Mouse (Mus musculus): ENCODE data around the gene C1qtnf6. TPM values are rescaled to one million over a fixed set of nuclear protein-coding genes. Genes with fewer than 3 reads are reported as not detected.
A peak's percentile ranks its signal among the peaks of the same experiment; 100 is the strongest.

The C1qtnf6 gene
- polyA plus RNA-seq, 1 experiment from 2014 or later: 41.1 TPM

DNA sequence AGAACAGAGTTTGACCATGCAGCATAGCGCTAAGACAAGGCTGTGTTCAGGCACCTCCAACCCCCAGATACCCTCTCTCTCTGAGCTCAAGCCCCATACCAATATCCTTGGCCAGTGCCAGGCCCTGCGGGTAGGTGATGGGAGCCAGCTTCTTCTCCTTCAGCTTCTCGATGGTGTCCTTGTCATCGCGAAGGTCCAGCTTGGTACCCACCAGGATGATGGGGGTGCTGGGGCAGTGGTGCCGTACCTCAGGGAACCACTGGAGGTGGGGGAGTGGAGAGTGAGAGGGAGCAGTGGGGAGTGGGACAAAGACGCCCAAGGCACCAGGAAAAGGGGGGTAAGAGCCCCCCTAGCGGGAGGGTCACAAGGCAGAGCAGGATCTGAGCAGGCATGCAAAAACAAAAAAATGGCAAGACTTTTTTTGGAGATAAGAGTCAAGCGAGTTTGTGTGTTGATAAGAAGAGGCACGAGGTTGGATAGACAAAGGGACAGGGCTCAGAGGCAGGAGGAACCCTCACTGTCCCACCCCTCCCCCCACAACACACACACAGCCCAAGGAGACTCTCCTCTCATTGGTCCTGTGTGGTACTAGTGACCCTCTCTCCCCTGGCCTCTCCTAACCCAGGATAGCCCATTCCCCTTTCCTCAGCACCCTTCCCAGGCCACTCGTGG is 33.7 kb upstream of the C1qtnf6 start:
- WGBS: 54% methylated on average over 11 of the region's 11 CpGs

DNA sequence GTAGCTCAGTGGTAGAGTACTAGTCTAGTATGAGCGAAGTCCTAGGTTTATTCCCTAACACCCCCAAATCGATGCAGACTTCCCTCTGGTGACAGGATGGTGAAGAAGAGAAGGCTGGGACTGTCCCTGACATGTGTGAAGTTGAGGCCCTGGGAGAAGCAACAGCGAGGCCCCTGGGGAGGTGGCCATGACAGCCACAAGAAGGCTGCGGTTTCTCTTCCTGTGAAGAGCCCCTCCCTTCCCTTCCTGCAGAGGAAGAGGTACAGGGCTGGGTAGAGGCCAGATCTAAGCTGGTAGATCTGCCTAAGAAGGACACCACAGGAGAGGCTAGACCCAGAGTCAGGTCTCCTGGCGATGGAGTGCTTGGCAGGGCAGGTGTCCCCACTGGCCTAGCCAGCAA is 32.7 kb upstream of the C1qtnf6 start:
- 72% methylated on average over 5 of the region's 5 CpGs for WGBS
- H3K4me1 ChIP-seq (ENCODE audit: control insufficient read depth in 2 of 2, insufficient read depth in 2 of 2, low read length in 2 of 2): no peaks in the 10 kb centered on the region
- no peak for ATAC-seq (ENCODE audit: insufficient number of reproducible peaks, insufficient read depth, low FRiP score, low read depth)
- H3K4me2 ChIP-seq (ENCODE audit: low read length): no peak overlapping the region
- no peak overlapping the region for H3K9ac ChIP-seq (ENCODE audit: low read length)
- no peak overlapping the region for H3K4me3 ChIP-seq (ENCODE audit: control insufficient read depth in 1 of 2, insufficient read depth in 1 of 2, low read depth in 1 of 2, low read length in 2 of 2)
- no peaks in the 10 kb centered on the region for H3K9me3 ChIP-seq (ENCODE audit: control insufficient read depth, low read length)
- no peak overlapping the region for H3K27ac ChIP-seq (replicated peaks in 1 of 2; ENCODE audit: control insufficient read depth in 1 of 2, insufficient read depth in 1 of 2, low read depth in 2 of 2, low read length in 2 of 2)
- H3K27me3 ChIP-seq (ENCODE audit: control insufficient read depth, insufficient read depth, low read length): no peaks in the 10 kb centered on the region
- H3K36me3 ChIP-seq (ENCODE audit: control insufficient read depth, insufficient read depth, low read length): no peaks in the 10 kb centered on the region

More for the DNA sequence above, 33.7 kb upstream of the C1qtnf6 start:
- no peak for ATAC-seq (ENCODE audit: insufficient number of reproducible peaks, insufficient read depth, low FRiP score, low read depth)
- Histone ChIP-seq H3K9me3 (ENCODE audit: control insufficient read depth, low read length) (no peaks in the 10 kb centered on the region), H3K9ac (ENCODE audit: low read length) (no peak overlapping the region), H3K27me3 (ENCODE audit: control insufficient read depth, insufficient read depth, low read length) (no peaks in the 10 kb centered on the region), H3K4me2 (ENCODE audit: low read length) (no peak overlapping the region), H3K4me3 (ENCODE audit: control insufficient read depth in 1 of 2, insufficient read depth in 1 of 2, low read depth in 1 of 2, low read length in 2 of 2) (no peak overlapping the region), H3K27ac (replicated peaks in 1 of 2; ENCODE audit: control insufficient read depth in 1 of 2, insufficient read depth in 1 of 2, low read depth in 2 of 2, low read length in 2 of 2) (no peak overlapping the region), H3K36me3 (ENCODE audit: control insufficient read depth, insufficient read depth, low read length) (no peaks in the 10 kb centered on the region), H3K4me1 (ENCODE audit: control insufficient read depth in 2 of 2, insufficient read depth in 2 of 2, low read length in 2 of 2) (no peaks in the 10 kb centered on the region)

GRCm38 (mm10) chr15:78563344-78563743 is 32.1 kb upstream of the C1qtnf6 start:
- Histone ChIP-seq H3K4me3 (ENCODE audit: control insufficient read depth in 1 of 2, insufficient read depth in 1 of 2, low read depth in 1 of 2, low read length in 2 of 2) (no peak overlapping the region), H3K9me3 (ENCODE audit: control insufficient read depth, low read length) (no peaks in the 10 kb centered on the region), H3K27ac (replicated peaks in 1 of 2; ENCODE audit: control insufficient read depth in 1 of 2, insufficient read depth in 1 of 2, low read depth in 2 of 2, low read length in 2 of 2) (no peak overlapping the region), H3K36me3 (ENCODE audit: control insufficient read depth, insufficient read depth, low read length) (no peaks in the 10 kb centered on the region), H3K9ac (ENCODE audit: low read length) (no peak overlapping the region), H3K27me3 (ENCODE audit: control insufficient read depth, insufficient read depth, low read length) (no peaks in the 10 kb centered on the region), H3K4me2 (ENCODE audit: low read length) (no peak overlapping the region), H3K4me1 (ENCODE audit: control insufficient read depth in 2 of 2, insufficient read depth in 2 of 2, low read length in 2 of 2) (no peaks in the 10 kb centered on the region)
- WGBS: 92% methylated on average over 3 of the region's 3 CpGs
- ATAC-seq (ENCODE audit: insufficient number of reproducible peaks, insufficient read depth, low FRiP score, low read depth): no peak

GRCm38 (mm10) chr15:78559141-78559979 is 28.1 kb upstream of the C1qtnf6 start:
- no peaks in the 10 kb centered on the region for H3K36me3 ChIP-seq (ENCODE audit: control insufficient read depth, insufficient read depth, low read length)
- no peak overlapping the region for H3K4me3 ChIP-seq (ENCODE audit: control insufficient read depth in 1 of 2, insufficient read depth in 1 of 2, low read depth in 1 of 2, low read length in 2 of 2)
- WGBS: 68% methylated on average over 11 of the region's 11 CpGs
- H3K9ac ChIP-seq (ENCODE audit: low read length): no peak overlapping the region
- ATAC-seq (ENCODE audit: insufficient number of reproducible peaks, insufficient read depth, low FRiP score, low read depth): no peak
- H3K27me3 ChIP-seq (ENCODE audit: control insufficient read depth, insufficient read depth, low read length): no peaks in the 10 kb centered on the region
- no peaks in the 10 kb centered on the region for H3K4me1 ChIP-seq (ENCODE audit: control insufficient read depth in 2 of 2, insufficient read depth in 2 of 2, low read length in 2 of 2)
- no peaks in the 10 kb centered on the region for H3K9me3 ChIP-seq (ENCODE audit: control insufficient read depth, low read length)
- H3K27ac ChIP-seq (replicated peaks in 1 of 2; ENCODE audit: control insufficient read depth in 1 of 2, insufficient read depth in 1 of 2, low read depth in 2 of 2, low read length in 2 of 2): no peak overlapping the region
- no peak overlapping the region for H3K4me2 ChIP-seq (ENCODE audit: low read length)

DNA sequence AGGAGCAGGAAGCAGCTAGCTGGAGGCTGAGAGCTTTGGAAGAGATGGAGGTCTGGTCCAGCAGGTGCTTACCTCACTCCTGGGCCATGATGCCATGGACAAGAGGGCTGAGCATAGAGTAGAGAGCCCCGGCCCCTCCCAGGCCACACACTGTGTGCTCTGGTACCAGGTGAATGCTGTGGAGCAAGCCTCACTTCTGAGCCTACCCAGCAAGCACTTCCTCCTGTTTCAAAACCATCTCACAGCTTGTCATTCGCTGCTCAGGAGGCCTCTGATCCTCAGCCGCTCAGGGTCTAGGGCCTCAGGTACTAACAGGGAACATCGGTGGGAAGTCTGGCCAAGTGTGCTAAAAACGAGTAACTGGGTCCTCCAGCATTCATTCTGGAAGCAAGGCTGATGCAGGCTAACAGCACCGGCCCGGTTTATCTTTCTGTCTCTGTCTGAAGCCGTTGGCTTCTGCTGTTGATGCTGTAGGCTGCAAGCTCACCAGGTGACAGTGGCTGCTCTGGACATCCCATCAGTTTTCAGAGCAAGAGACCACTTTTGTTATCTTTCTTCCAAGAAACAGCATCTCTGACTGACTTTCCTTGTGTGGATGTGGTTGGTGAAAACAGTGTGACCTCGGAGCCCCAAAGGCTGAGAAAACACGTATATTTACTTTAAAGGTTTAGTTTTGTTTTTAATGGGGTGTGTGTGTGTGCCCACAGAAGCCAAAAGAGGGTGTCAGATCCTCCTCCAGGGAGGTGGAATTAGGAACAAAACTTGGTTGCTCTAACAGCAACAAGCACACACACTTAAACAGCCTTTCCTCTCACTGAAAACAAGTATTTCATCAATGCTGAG is 26.7 kb upstream of the C1qtnf6 start:
- Histone ChIP-seq H3K4me1 (ENCODE audit: control insufficient read depth in 2 of 2, insufficient read depth in 2 of 2, low read length in 2 of 2) (no peaks in the 10 kb centered on the region), H3K4me2 (ENCODE audit: low read length) (no peak overlapping the region), H3K9ac (ENCODE audit: low read length) (no peak overlapping the region), H3K9me3 (ENCODE audit: control insufficient read depth, low read length) (0 out of 2 replicates have a peak, but pooled peaks cover 3% of the 10 kb centered on the region), H3K36me3 (ENCODE audit: control insufficient read depth, insufficient read depth, low read length) (no peaks in the 10 kb centered on the region), H3K4me3 (ENCODE audit: control insufficient read depth in 1 of 2, insufficient read depth in 1 of 2, low read depth in 1 of 2, low read length in 2 of 2) (no peak overlapping the region), H3K27ac (replicated peaks in 1 of 2; ENCODE audit: control insufficient read depth in 1 of 2, insufficient read depth in 1 of 2, low read depth in 2 of 2, low read length in 2 of 2) (no peak overlapping the region), H3K27me3 (ENCODE audit: control insufficient read depth, insufficient read depth, low read length) (no peaks in the 10 kb centered on the region)
- no peak for ATAC-seq (ENCODE audit: insufficient number of reproducible peaks, insufficient read depth, low FRiP score, low read depth)
- WGBS: 55% methylated on average over 10 of the region's 10 CpGs

DNA sequence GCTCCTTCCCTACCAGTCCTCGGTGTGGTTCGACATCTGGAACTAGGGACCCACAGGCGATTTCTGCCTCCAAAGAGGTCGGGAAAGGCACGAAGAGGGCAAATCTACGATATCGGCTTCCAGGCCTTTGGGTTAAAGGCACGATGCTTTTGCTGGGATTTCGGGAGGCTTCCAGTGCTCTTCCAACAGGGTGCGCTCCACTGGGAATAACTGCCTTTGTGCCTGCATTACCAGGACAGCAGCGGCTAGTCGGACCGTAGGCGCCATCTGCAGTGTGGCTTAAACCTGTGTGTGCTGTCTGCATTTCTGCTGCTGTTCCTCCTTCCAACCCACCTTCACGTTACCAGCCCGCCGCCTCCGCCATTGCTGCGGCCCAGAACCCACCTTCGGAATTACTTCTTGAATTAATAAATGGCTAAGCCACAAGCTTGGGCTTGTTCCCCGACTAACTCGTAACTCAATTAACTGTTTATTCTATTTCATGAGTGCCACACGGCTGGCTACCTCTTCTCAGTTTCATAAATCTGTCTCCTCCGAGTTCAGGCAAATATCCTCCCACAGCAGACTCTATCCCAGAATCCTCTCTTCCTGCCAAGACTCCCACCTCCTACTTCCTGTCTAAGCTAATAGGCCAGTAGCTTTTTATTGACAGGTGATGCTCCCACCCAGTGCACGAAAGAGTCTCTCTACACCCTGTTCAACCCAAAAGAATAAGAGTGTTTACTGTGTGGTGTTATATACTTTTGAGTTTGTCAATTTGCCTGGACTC is 23.5 kb upstream of the C1qtnf6 start:
- 53% methylated on average over 25 of the region's 25 CpGs for WGBS
- H3K27ac ChIP-seq (replicated peaks in 1 of 2; ENCODE audit: control insufficient read depth in 1 of 2, insufficient read depth in 1 of 2, low read depth in 2 of 2, low read length in 2 of 2): no peak overlapping the region
- H3K4me3 ChIP-seq (ENCODE audit: control insufficient read depth in 1 of 2, insufficient read depth in 1 of 2, low read depth in 1 of 2, low read length in 2 of 2): peak overlapping the region; percentile 6 to 25; a peak in 3 of 4 replicates
- no peaks in the 10 kb centered on the region for H3K4me1 ChIP-seq (ENCODE audit: control insufficient read depth in 2 of 2, insufficient read depth in 2 of 2, low read length in 2 of 2)
- no peaks in the 10 kb centered on the region for H3K36me3 ChIP-seq (ENCODE audit: control insufficient read depth, insufficient read depth, low read length)
- H3K27me3 ChIP-seq (ENCODE audit: control insufficient read depth, insufficient read depth, low read length): no peaks in the 10 kb centered on the region
- no peak for ATAC-seq (ENCODE audit: insufficient number of reproducible peaks, insufficient read depth, low FRiP score, low read depth)
- peak overlapping the region; percentile 37 for H3K4me2 ChIP-seq (ENCODE audit: low read length)
- peaks cover 19% of the 10 kb centered on the region; the same call in 1 of the 2 replicates for H3K9me3 ChIP-seq (ENCODE audit: control insufficient read depth, low read length)
- H3K9ac ChIP-seq (ENCODE audit: low read length): no peak overlapping the region

All from heart, embryonic 14.5 days (tissue).